Mouse (Mus musculus) lung, embryonic 15.5 days (tissue): ENCODE measurements around the gene Dstn. TPM values are rescaled to one million over a fixed set of nuclear protein-coding genes. Genes with fewer than 3 reads are reported as not detected.

Experiments
- ATAC-seq: fragments of 200-750 bp; cut with Nextera tagmentation; 2 replicates; pipeline ENCODE4 v1.8.0; 2017; ENCODE audit warnings: moderate number of reproducible peaks, borderline replicate concordance; ENCODE audit not compliant: low FRiP score, low TSS enrichment; ENCODE audit errors: extremely low read depth
- H3K27ac ChIP-seq: fragments of 300-500 bp; sonication (generic); 2 replicates; pipeline ENCODE4 v1.5.1; 2015; ENCODE audit warnings: moderate library complexity, mild to moderate bottlenecking, inconsistent platforms
- H3K27me3 ChIP-seq: fragments of 300-500 bp; sonication (generic); 2 replicates; pipeline ENCODE4 v1.6.1; 2015; ENCODE audit warnings: inconsistent platforms
- H3K36me3 ChIP-seq: fragments of 300-500 bp; sonication (generic); 2 replicates; pipeline ENCODE4 v1.6.1; 2015; ENCODE audit warnings: inconsistent platforms
- H3K4me1 ChIP-seq: fragments of 300-500 bp; sonication (generic); 2 replicates; pipeline ENCODE4 v1.6.1; 2015; ENCODE audit warnings: inconsistent platforms
- H3K4me2 ChIP-seq: fragments of 300-500 bp; sonication (generic); 2 replicates; pipeline ENCODE4 v1.6.1; 2015; ENCODE audit warnings: inconsistent platforms, mild to moderate bottlenecking, moderate library complexity
- H3K4me3 ChIP-seq: fragments of 300-500 bp; sonication (generic); 2 replicates; pipeline ENCODE4 v1.5.1; 2015; ENCODE audit warnings: mild to moderate bottlenecking, inconsistent platforms
- H3K9ac ChIP-seq: fragments of 300-500 bp; sonication (generic); 2 replicates; pipeline ENCODE4 v1.6.1; 2015; ENCODE audit warnings: inconsistent platforms
- H3K9me3 ChIP-seq: fragments of 300-500 bp; sonication (generic); 2 replicates; pipeline ENCODE4 v1.6.1; 2016; ENCODE audit warnings: inconsistent platforms
- WGBS: fragments of 180-500 bp; shearing (Covaris S2); methylation state at CpG from one replicate; pipeline ENCODE4 v1.1.7; 2015; 5-methylcytosine and 5-hydroxymethylcytosine counted together
- polyA plus RNA-seq: library from polyadenylated mRNA; unstranded; fragments of >200 nt; fragmentation: Nextera tagmentation; extraction: Ambion mirVana; gene quantifications from 2 replicates; pipeline ENCODE4 v1.2.1, GENCODE M21; 2015

The Dstn gene
- polyA plus RNA-seq = 480 and 519 TPM in 2 replicates

DNA sequence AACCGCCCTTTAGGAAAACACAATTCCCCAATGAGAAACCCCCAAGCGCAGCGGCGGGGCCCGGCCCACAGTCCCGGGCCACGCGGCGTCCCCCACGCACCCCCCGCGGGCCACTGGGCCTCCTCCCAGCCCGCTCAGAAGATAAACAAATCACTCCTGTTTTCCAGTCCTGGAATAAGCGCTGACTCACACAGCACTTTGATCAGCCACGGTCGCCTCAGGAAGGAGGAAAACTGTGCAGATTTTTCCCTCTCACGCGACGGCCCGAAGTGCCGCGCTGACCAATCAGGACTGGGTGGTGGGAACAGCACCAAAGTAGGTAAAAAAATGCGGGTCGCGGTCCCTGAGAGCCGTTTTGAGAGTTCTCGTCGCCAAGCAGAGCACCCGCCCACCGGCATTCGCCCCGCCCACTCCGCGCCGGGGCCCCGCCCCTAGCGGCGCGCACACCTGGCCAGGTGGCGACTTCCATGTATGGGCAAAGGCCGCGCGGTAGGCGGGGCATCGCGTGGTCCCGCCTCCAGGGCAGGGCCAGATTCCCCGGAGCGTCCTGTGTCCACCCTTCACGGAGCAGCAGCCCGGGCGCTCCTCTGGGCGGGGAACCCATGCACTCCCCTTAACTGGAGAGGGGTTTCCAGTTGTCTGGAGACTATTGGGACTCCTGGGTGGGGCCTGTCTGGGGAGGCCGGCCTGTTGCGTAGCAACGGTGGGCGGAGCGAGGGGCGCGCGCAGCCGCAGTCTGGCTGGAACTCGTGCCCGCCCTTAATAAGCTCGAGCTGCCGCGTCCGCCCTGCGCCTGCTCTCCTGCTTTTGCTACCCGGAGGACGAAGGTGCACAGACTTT is at the start of gene Dstn:
Dstn (plus strand) TSS at position 561 of the 840 bp plus-strand sequence.
- ATAC-seq = peak; percentile 99
- Histone ChIP-seq H3K27me3 (no peaks in the 10 kb centered on the region), H3K27ac (peak within 1 kb of the TSS; percentile 97), H3K36me3 (no peaks in the 10 kb centered on the region), H3K4me3 (peak within 1 kb of the TSS; percentile 66), H3K4me1 (peaks cover 31% of the 10 kb centered on the region), H3K4me2 (peak within 1 kb of the TSS; percentile 65), H3K9ac (peak within 1 kb of the TSS; percentile 70), H3K9me3 (no peaks in the 10 kb centered on the region)
- under 1% methylated on average over 71 of the region's 71 CpGs for WGBS

DNA sequence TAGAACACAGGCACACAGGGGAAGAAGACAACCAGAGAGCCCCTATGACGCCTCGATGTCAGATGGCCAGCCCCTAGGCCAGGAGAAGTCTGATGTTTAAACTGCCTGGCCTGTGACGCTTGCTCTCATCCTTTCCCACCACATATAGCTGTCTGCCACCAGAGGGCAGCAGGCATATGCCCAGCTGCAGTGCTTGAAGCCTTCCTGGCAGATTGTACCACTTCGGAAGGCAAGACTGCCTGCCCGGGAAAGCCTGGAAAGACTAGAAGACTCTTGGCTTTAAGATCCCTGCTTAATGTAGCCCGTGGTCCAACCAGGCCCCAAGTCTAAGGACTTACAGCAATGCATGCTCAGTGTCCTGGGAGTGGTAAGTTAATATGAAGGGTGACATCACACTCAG is 47.8 kb upstream of the Dstn start:
- H3K9ac ChIP-seq = no peak overlapping the region
- ATAC-seq = peak; percentile 40
- 2% methylated on average over 6 of the region's 6 CpGs for WGBS
- H3K36me3 ChIP-seq = no peaks in the 10 kb centered on the region
- no peak overlapping the region for H3K4me3 ChIP-seq
- H3K9me3 ChIP-seq = no peaks in the 10 kb centered on the region
- no peak overlapping the region for H3K27ac ChIP-seq
- no peak overlapping the region for H3K4me2 ChIP-seq
- H3K4me1 ChIP-seq = peaks cover 17% of the 10 kb centered on the region
- H3K27me3 ChIP-seq = no peaks in the 10 kb centered on the region

GRCm38 (mm10) chr2:143870936-143871688 is 44.0 kb upstream of the Dstn start:
- Histone ChIP-seq H3K36me3 (no peaks in the 10 kb centered on the region), H3K9ac (no peak overlapping the region), H3K4me2 (no peak overlapping the region), H3K4me1 (peaks cover 12% of the 10 kb centered on the region), H3K27ac (peak overlapping the region; percentile 37), H3K27me3 (no peaks in the 10 kb centered on the region), H3K4me3 (no peak overlapping the region), H3K9me3 (no peaks in the 10 kb centered on the region)
- peak; percentile 64; the same call in 1 of the 2 replicates for ATAC-seq
- 23% methylated on average over 10 of the region's 10 CpGs for WGBS

- no peak for ATAC-seq
- H3K27ac ChIP-seq = no peak overlapping the region
- H3K36me3 ChIP-seq = no peaks in the 10 kb centered on the region
Measured at GRCm38 (mm10) chr2:143876026-143876425, 39.1 kb upstream of the Dstn start.

DNA sequence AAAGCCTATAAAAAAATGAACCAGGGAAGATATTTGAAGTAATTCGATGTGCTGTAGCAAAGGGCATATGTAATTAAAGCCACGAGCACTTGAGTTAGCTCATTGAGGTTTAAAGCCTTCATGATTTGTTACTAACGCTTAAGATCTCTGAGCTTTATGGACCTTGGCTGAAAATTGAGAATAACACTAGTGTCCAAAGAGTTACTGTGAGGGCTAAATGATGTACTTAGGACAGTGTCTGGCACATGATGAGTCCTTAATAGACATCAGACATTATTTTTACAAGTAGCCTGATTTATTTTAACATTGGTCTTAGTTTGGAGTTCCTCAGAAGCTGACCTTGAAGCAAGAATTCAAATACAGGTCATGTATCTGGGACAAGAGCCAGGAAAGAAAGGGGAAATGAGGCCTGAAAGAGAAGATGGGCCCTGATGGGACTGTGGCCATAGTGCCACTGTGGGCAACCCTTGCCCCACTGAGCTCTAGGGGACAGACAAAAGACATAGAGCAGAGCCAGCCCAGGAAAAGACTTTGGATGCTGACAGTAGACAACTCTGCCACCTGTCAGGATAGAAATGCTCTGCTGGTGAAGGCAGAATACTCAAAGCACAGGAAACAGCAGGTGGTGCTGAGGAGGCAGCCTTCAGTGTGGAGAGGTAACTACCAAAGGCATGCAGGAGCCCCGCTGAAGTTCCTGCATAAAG is 38.0 kb upstream of the Dstn start:
- Histone ChIP-seq H3K27ac (no peak overlapping the region), H3K9me3 (no peaks in the 10 kb centered on the region), H3K4me3 (no peak overlapping the region), H3K9ac (no peak overlapping the region), H3K36me3 (no peaks in the 10 kb centered on the region), H3K4me2 (no peak overlapping the region), H3K27me3 (no peaks in the 10 kb centered on the region), H3K4me1 (no peaks in the 10 kb centered on the region)
- no peak for ATAC-seq
- WGBS = 54% methylated on average over 4 of the region's 4 CpGs

More at GRCm38 (mm10) chr2:143876026-143876425, 39.1 kb upstream of the Dstn start:
- no peak overlapping the region for H3K4me2 ChIP-seq
- peaks cover 7% of the 10 kb centered on the region; the same call in 1 of the 2 replicates for H3K4me1 ChIP-seq
- H3K4me3 ChIP-seq = no peak overlapping the region
- H3K27me3 ChIP-seq = no peaks in the 10 kb centered on the region
- H3K9ac ChIP-seq = no peak overlapping the region
- no peaks in the 10 kb centered on the region for H3K9me3 ChIP-seq
- WGBS = 54% methylated on average over 1 of the region's 1 CpGs

GRCm38 (mm10) chr2:143879311-143879710 is 35.8 kb upstream of the Dstn start:
- no peak overlapping the region for H3K9ac ChIP-seq
- H3K4me3 ChIP-seq = no peak overlapping the region
- 86% methylated on average over 6 of the region's 6 CpGs for WGBS
- no peak overlapping the region for H3K27ac ChIP-seq
- H3K4me1 ChIP-seq = no peaks in the 10 kb centered on the region
- H3K36me3 ChIP-seq = no peaks in the 10 kb centered on the region
- ATAC-seq = no peak
- no peak overlapping the region for H3K4me2 ChIP-seq
- H3K27me3 ChIP-seq = no peaks in the 10 kb centered on the region
- H3K9me3 ChIP-seq = no peaks in the 10 kb centered on the region

DNA sequence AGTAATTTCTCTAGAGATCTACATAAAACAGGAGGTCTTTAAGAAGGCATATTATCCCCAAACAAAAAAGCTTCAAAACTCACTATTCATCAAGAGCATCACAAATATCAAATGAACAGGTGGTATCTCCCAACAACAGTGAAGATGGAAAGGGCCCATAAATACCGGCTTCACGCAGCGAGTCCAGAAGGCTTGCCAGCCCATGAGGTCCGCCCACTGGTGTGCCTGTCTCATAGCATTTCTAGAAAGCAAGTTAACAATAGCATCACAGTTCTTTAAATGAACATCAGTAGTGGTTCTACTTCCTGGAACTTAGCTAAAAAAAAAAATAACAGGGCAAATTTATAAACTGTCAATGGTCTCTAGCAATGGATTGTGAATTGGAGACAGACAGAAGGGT is 33.1 kb upstream of the Dstn start:
- Histone ChIP-seq H3K4me1 (no peaks in the 10 kb centered on the region), H3K9me3 (no peaks in the 10 kb centered on the region), H3K4me2 (no peak overlapping the region), H3K9ac (no peak overlapping the region), H3K36me3 (no peaks in the 10 kb centered on the region), H3K27me3 (no peaks in the 10 kb centered on the region), H3K27ac (no peak overlapping the region), H3K4me3 (no peak overlapping the region)
- 89% methylated on average over 4 of the region's 4 CpGs for WGBS
- no peak for ATAC-seq

DNA sequence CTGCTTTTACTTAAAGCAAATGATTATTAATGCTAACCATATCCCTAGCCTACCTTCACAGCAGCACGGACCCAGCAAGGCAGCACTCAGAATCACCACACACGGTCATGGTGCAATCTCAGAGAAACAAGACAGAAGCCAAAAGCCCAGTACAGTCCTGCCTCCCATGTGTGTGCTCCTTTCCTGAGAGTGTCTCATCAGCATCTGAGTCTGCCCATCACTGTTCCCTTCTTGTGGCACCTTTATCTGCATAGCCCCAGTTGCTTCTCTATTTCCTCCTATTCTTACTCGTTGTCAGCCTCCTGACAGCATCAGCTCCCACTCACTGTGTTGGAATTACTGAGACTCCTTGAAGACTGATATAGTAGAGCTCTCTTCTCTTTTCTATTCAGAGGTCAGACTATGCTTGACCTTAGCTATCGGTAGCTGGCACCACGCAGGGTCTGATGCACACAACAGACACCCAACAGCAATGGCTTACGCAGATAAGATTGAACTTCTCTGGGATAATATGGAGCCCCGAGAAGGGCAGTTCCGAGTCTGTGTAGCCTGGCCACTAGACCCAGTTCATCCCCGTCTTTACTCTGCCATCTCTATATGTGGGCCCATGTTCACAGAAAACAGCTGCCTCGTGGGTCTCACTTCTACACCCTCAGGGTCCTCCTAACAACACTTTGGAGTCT is 32.4 kb upstream of the Dstn start:
- H3K27ac ChIP-seq = no peak overlapping the region
- H3K27me3 ChIP-seq = no peaks in the 10 kb centered on the region
- no peak for ATAC-seq
- H3K4me3 ChIP-seq = no peak overlapping the region
- no peaks in the 10 kb centered on the region for H3K9me3 ChIP-seq
- WGBS = 83% methylated on average over 10 of the region's 10 CpGs
- H3K4me1 ChIP-seq = no peaks in the 10 kb centered on the region
- no peak overlapping the region for H3K9ac ChIP-seq
- no peak overlapping the region for H3K4me2 ChIP-seq
- H3K36me3 ChIP-seq = no peaks in the 10 kb centered on the region

DNA sequence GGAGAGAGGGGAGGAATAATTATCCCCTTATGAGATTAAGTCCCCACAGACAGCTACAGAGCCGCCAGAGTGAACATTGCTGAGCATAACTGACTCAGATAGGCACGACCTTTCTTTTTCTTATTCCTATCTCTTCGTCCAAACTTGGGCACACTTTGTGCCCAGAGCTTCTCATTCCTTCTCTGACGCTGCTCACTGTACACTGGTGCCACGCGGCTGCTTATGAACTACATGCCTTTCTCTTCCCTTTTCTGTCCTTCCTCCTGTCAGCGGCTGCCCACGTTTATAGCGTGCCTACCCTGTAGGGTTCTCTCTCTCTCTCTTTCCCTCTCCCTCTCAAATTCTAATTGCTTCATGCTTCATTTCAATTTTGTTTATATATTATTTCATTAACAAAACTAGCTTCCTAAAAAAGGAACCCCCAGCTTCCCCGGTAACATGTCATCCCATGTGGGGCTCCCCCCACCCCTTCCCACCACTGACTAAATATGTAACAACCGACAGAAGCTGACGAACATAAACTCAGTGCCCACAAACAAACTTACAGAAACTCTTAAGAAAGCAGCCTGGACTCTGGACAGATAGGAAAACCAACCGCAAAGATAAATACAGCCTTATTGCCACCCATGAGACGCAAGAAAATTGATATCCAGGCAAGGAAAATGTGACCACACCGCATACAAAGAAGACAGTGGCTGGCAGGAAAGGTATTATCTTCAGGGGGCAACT is 25.8 kb upstream of the Dstn start:
- no peaks in the 10 kb centered on the region for H3K27me3 ChIP-seq
- H3K36me3 ChIP-seq = no peaks in the 10 kb centered on the region
- H3K4me2 ChIP-seq = peak overlapping the region; percentile 43
- peak overlapping the region; percentile 88 for H3K27ac ChIP-seq
- no peak for ATAC-seq
- WGBS = 69% methylated on average over 15 of the region's 15 CpGs
- H3K9me3 ChIP-seq = no peaks in the 10 kb centered on the region
- H3K9ac ChIP-seq = no peak overlapping the region
- no peaks in the 10 kb centered on the region for H3K4me1 ChIP-seq
- H3K4me3 ChIP-seq = 0 out of 2 replicates have a peak overlapping the region, but pooled peaks have one; percentile 11

DNA sequence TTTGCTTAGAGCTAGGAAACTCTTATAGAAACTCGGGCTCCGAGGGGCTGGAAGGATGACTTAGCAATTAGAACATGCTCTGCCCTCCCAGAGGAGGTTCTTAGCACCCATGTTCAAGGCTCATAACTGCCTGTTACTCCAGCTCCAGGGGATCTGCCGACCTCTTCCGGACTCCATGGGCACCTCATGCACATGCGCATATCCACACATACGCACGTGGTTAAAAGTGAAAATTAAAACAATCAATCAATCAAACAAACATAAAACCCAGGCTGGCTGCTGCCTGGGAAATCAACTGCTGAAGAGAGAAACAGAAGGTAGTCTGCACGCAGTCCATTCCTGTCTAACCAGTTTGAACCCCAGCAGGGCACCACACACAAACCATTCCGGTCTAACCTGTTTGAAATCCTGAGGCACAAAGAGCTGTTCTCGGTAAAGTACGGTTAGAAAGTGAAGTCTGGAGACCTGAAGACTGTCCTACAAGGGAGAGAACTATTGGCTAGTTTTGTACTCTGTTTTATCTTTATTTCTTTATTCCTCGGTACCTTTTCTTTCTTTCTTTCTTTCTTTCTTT is 25.2 kb upstream of the Dstn start:
- no peaks in the 10 kb centered on the region for H3K4me1 ChIP-seq
- peak overlapping the region; percentile 88 for H3K27ac ChIP-seq
- no peaks in the 10 kb centered on the region for H3K36me3 ChIP-seq
- H3K9me3 ChIP-seq = no peaks in the 10 kb centered on the region
- H3K9ac ChIP-seq = no peak overlapping the region
- 0 out of 2 replicates have a peak overlapping the region, but pooled peaks have one; percentile 11 for H3K4me3 ChIP-seq
- H3K27me3 ChIP-seq = no peaks in the 10 kb centered on the region
- WGBS = 40% methylated on average over 12 of the region's 12 CpGs
- peak; percentile 80; the same call in 1 of the 2 replicates for ATAC-seq
- peak overlapping the region; percentile 43 for H3K4me2 ChIP-seq
